Mouse (Mus musculus): Measurements from ENCODE around the gene Lst1. TPM values are rescaled to one million over a fixed set of nuclear protein-coding genes. Genes with fewer than 3 reads are reported as not detected.

Gene Lst1
- polyA plus RNA-seq, 1 experiment from 2014 or later = 11.6 TPM

DNA sequence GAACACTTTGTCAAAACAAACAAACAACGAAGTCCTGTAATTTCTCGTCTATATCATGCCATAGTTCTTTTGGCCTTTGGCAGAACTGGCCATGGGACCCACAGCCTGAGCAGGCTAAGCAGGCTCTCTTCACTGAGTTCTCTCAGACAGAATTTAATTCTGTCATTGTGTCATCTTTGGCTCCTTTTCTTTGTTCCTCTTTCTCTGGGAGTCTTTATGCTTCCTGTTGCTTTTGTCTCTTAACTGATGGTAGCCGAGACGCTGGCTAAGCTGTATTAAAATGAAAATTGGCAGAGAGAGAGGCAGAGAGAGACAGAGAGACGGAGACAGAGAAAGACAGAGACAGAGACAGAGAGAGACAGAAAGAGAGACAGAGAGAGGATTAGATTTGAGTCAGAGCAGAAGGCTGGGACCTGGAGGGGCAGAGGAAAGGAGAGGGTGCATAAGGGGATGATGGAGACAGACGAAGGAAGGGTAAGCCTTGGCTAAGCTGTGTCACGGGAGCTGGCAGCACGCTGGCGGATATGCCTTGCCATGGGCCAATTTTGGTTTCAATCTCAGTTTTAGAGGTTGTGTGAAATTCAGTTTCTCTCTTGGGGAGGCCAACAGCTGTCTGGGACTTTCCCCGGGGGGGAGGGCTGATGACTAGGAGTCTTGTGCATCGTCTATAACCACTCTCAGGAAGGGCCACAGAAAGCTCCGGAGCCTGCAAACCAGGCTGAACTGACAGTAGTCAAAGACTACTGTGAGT lies 21.7 kb upstream of the Lst1 start:
- no peaks in the 10 kb centered on the region for H3K4me1 ChIP-seq (ENCODE audit: insufficient read depth)
- no peaks in the 10 kb centered on the region; the same call in 1 of the 2 replicates for H3K27me3 ChIP-seq (ENCODE audit: insufficient read depth, low read length)
- no peak overlapping the region for H3K9ac ChIP-seq
- H3K4me3 ChIP-seq (ENCODE audit: low read depth, low read length) = no peak overlapping the region
- WGBS = 70% methylated on average over 12 of the region's 12 CpGs
- no peak overlapping the region for H3K27ac ChIP-seq (ENCODE audit: low read depth)
- TF ChIP-seq CTCF (IDR thresholded peaks at IDR 0.05; ENCODE audit: low read depth) = no peak
- no peaks in the 10 kb centered on the region for H3K36me3 ChIP-seq (ENCODE audit: insufficient read depth)
- ATAC-seq (ENCODE audit: insufficient read depth) (no peak), DNase-seq (no peak)
- H3K4me2 ChIP-seq = no peak overlapping the region
- no peaks in the 10 kb centered on the region for H3K9me3 ChIP-seq (ENCODE audit: low read depth, low read length)

GRCm38 (mm10) chr17:35205380-35205769 lies 17.1 kb upstream of the Lst1 start:
- no peak for ATAC-seq (ENCODE audit: insufficient read depth)
- H3K4me1 ChIP-seq (ENCODE audit: insufficient read depth) = no peaks in the 10 kb centered on the region
- no peak overlapping the region for H3K27ac ChIP-seq (ENCODE audit: low read depth)
- no peak for TF ChIP-seq CTCF (IDR thresholded peaks at IDR 0.05; ENCODE audit: low read depth)
- 46% methylated on average over 10 of the region's 10 CpGs for WGBS
- H3K27me3 ChIP-seq (ENCODE audit: insufficient read depth, low read length) = peaks cover 21% of the 10 kb centered on the region
- no peak for DNase-seq
- no peaks in the 10 kb centered on the region for H3K36me3 ChIP-seq (ENCODE audit: insufficient read depth)
- no peak overlapping the region; the same call in 1 of the 2 replicates for H3K9ac ChIP-seq
- no peaks in the 10 kb centered on the region for H3K9me3 ChIP-seq (ENCODE audit: low read depth, low read length)
- no peak overlapping the region for H3K4me3 ChIP-seq (ENCODE audit: low read depth, low read length)
- H3K4me2 ChIP-seq = no peak overlapping the region

GRCm38 (mm10) chr17:35204494-35205379 lies 16.5 kb upstream of the Lst1 start, which contains the start of gene Lta:
Gene Lta (minus strand): TSS chr17:35205351.
- 22% methylated on average over 20 of the region's 20 CpGs for WGBS
- Histone ChIP-seq H3K36me3 (ENCODE audit: insufficient read depth) (no peaks in the 10 kb centered on the region), H3K4me2 (no peak within 1 kb of the TSS), H3K27me3 (ENCODE audit: insufficient read depth, low read length) (peaks cover 21% of the 10 kb centered on the region), H3K9me3 (ENCODE audit: low read depth, low read length) (no peaks in the 10 kb centered on the region), H3K9ac (no peak within 1 kb of the TSS; the same call in 1 of the 2 replicates), H3K27ac (ENCODE audit: low read depth) (no peak within 1 kb of the TSS), H3K4me1 (ENCODE audit: insufficient read depth) (no peaks in the 10 kb centered on the region), H3K4me3 (ENCODE audit: low read depth, low read length) (no peak within 1 kb of the TSS)
- DNase-seq (no peak), ATAC-seq (ENCODE audit: insufficient read depth) (no peak)
- TF ChIP-seq CTCF (IDR thresholded peaks at IDR 0.05; ENCODE audit: low read depth) = no peak

DNA sequence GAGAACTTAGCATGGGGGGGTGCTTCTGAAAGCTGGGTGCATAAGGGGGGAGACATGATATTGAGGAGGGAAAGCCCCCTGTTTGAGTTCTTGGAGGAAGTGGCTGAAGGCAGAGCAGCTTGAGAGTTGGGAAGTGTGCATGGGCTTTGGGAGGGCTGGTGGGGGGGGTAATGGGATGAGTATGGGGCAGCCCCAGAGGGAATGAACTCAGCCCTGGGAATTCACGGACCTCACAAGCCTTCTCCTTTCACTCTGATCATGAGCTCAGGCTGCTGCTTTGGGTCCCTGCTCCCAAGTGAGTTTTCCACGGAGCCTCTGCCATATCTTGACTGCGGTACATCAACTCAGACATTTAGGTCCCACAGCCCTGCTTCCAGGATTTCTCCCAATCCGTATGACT lies 14.2 kb upstream of the Lst1 start:
- DNase-seq (no peak), ATAC-seq (ENCODE audit: insufficient read depth) (no peak)
- Histone ChIP-seq H3K4me2 (no peak overlapping the region), H3K36me3 (ENCODE audit: insufficient read depth) (no peaks in the 10 kb centered on the region), H3K4me3 (ENCODE audit: low read depth, low read length) (no peak overlapping the region), H3K27me3 (ENCODE audit: insufficient read depth, low read length) (peaks cover 25% of the 10 kb centered on the region), H3K4me1 (ENCODE audit: insufficient read depth) (no peaks in the 10 kb centered on the region), H3K27ac (ENCODE audit: low read depth) (no peak overlapping the region), H3K9me3 (ENCODE audit: low read depth, low read length) (no peaks in the 10 kb centered on the region), H3K9ac (no peak overlapping the region)
- TF ChIP-seq CTCF (IDR thresholded peaks at IDR 0.05; ENCODE audit: low read depth) = no peak
- WGBS = 74% methylated on average over 4 of the region's 4 CpGs

DNA sequence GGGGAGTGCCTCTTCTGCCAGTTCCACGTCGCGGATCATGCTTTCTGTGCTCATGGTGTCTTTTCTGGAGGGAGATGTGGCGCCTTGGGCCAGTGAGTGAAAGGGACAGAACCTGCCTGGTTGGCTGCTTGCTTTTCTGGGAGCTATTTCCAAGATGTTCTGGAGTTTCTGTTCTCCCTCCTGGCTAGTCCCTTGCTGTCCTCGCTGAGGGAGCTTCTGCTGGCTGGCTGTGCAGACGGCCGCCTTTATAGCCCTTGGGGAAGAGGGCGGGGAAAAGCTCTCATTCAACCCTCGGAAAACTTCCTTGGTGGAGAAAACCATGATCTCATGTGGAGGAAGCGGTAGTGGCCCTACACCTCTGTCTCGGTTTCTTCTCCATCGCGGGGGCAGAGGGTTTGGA lies 13.5 kb upstream of the Lst1 start, which contains the start of gene Tnf:
Gene Tnf, minus strand, starts transcription at position 221 of the 400 bp plus-strand sequence.
- Histone ChIP-seq H3K36me3 (ENCODE audit: insufficient read depth) (no peaks in the 10 kb centered on the region), H3K27ac (ENCODE audit: low read depth) (no peak within 1 kb of the TSS), H3K4me1 (ENCODE audit: insufficient read depth) (no peaks in the 10 kb centered on the region), H3K27me3 (ENCODE audit: insufficient read depth, low read length) (peaks cover 30% of the 10 kb centered on the region), H3K9ac (no peak within 1 kb of the TSS), H3K4me3 (ENCODE audit: low read depth, low read length) (0 out of 2 replicates have a peak within 1 kb of the TSS, but pooled peaks have one; percentile 1), H3K9me3 (ENCODE audit: low read depth, low read length) (no peaks in the 10 kb centered on the region), H3K4me2 (no peak within 1 kb of the TSS)
- ATAC-seq (ENCODE audit: insufficient read depth) (no peak), DNase-seq (no peak)
- 38% methylated on average over 13 of the region's 13 CpGs for WGBS
- TF ChIP-seq CTCF (IDR thresholded peaks at IDR 0.05; ENCODE audit: low read depth) = no peak

DNA sequence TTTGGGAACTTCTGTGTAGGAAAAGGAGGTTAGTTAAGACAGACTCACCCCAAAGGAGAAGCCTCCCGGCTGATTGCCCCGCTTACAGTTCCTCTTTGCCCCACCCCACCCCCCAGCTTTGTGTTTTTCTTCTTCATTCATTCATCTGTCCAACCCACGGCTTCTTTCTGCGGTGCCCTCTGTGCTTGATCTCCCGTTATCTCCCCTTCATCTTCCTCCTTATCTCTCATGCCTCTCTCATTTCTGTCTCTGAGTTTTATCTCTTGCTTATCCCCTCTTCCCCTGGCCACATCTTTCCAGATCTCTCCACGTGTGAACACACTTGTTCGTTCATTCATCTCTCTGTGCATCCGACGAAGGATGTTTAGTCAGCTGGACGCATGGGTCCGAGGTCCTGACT lies 12.9 kb upstream of the Lst1 start:
- ATAC-seq (ENCODE audit: insufficient read depth) = no peak
- no peak for DNase-seq
- no peaks in the 10 kb centered on the region for H3K9me3 ChIP-seq (ENCODE audit: low read depth, low read length)
- WGBS = 46% methylated on average over 11 of the region's 11 CpGs
- H3K27ac ChIP-seq (ENCODE audit: low read depth) = no peak overlapping the region
- H3K27me3 ChIP-seq (ENCODE audit: insufficient read depth, low read length) = peaks cover 37% of the 10 kb centered on the region
- no peaks in the 10 kb centered on the region for H3K4me1 ChIP-seq (ENCODE audit: insufficient read depth)
- TF ChIP-seq CTCF (IDR thresholded peaks at IDR 0.05; ENCODE audit: low read depth) = no peak
- H3K4me2 ChIP-seq = no peak overlapping the region
- H3K9ac ChIP-seq = no peak overlapping the region
- no peaks in the 10 kb centered on the region for H3K36me3 ChIP-seq (ENCODE audit: insufficient read depth)
- H3K4me3 ChIP-seq (ENCODE audit: low read depth, low read length) = 0 out of 2 replicates have a peak overlapping the region, but pooled peaks have one; percentile 1

DNA sequence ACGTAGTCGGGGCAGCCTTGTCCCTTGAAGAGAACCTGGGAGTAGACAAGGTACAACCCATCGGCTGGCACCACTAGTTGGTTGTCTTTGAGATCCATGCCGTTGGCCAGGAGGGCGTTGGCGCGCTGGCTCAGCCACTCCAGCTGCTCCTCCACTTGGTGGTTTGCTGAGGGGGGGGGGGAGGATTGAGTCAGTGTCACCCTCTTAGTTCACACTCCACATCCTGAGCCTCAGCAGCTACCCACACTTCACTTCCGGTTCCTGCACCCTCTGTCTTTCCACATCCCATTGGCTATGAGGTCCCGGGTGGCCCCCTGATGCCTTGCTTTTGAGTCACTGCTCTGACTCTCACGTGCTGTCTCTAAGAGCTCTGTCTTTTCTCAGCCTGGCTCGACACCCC lies 12.2 kb upstream of the Lst1 start:
- Histone ChIP-seq H3K9ac (no peak overlapping the region), H3K4me1 (ENCODE audit: insufficient read depth) (no peaks in the 10 kb centered on the region; the same call in 1 of the 2 replicates), H3K36me3 (ENCODE audit: insufficient read depth) (no peaks in the 10 kb centered on the region), H3K27ac (ENCODE audit: low read depth) (no peak overlapping the region), H3K4me2 (no peak overlapping the region), H3K27me3 (ENCODE audit: insufficient read depth, low read length) (peaks cover 44% of the 10 kb centered on the region), H3K9me3 (ENCODE audit: low read depth, low read length) (no peaks in the 10 kb centered on the region), H3K4me3 (ENCODE audit: low read depth, low read length) (no peak overlapping the region)
- ATAC-seq (ENCODE audit: insufficient read depth) = no peak
- no peak for TF ChIP-seq CTCF (IDR thresholded peaks at IDR 0.05; ENCODE audit: low read depth)
- DNase-seq = no peak
- 70% methylated on average over 11 of the region's 11 CpGs for WGBS
